Mouse (Mus musculus): Measurements from ENCODE around the gene Ear14. TPM values are rescaled to one million over a fixed set of nuclear protein-coding genes. Genes with fewer than 3 reads are reported as not detected.

The Ear14 gene
- not detected for polyA plus RNA-seq (2014; fragmentation: Illumina TruSeq; extraction: RNeasy Lipid Tissue Mini Kit (QIAGEN cat#74804); ENCODE audit: insufficient read depth, low read depth, low replicate concordance)

DNA sequence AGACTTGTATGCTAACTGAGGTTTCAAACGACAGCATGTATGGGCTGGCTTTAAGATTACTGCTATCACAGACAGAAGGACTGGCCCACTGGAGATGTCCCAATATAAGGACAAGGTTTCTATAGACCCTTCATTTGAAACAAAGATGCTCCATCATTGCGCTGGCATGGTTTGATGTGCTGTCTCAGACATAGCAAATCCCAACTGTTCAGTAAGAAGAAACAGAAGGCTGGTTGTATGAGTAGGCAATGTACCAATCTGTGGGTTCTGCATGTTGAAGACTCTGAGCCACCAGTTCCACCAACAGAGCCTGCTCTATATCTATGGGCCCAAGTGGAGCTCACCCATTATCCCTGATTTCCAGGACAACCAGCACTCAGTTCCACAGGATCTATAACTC lies at the start of gene Ear14:
Gene Ear14 (plus strand): TSS at position 277 of the 400 bp plus-strand sequence.

DNA sequence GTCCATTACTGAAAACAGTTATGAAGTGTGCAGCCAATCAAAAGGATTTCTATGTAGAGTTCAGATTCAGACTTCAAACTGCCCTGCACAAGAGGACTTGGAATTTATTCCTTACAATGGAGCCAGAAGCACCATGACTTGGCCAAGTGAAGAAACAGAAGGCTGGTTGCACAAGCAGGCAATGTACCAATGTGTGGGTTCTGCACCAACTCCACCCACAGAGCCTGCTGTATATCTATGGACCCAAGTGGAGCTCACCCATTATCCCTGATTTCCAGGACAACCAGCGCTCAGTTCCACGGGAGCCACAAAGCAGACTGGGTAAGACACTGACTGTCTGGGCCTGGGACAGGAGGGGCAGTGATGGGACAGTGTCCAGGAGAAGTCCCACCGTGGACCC lies 41.2 kb upstream of the Ear14 start, which contains the start of gene Rnase2b:
Gene Rnase2b (plus strand): TSS at position 285 of the 400 bp plus-strand sequence.

GRCm38 (mm10) chr14:51199098-51200023 lies 3.8 kb upstream of the Ear14 start, which contains the start of gene Ang2:
Ang2 (minus strand) TSS chr14:51199148.

Other genes with a start within 250 kb of the Ear14 start
- 1.7 TPM for gene Pnp2, start 247.4 kb upstream of the Ear14 start, polyA plus RNA-seq (2014; fragmentation: Illumina TruSeq; extraction: RNeasy Lipid Tissue Mini Kit (QIAGEN cat#74804); ENCODE audit: insufficient read depth, low read depth, low replicate concordance)
- not detected for gene Rnase10, start 195.6 kb upstream of the Ear14 start, polyA plus RNA-seq (2014; fragmentation: Illumina TruSeq; extraction: RNeasy Lipid Tissue Mini Kit (QIAGEN cat#74804); ENCODE audit: insufficient read depth, low read depth, low replicate concordance)
- not detected for gene Rnase9, start 161.5 kb upstream of the Ear14 start, polyA plus RNA-seq (2014; fragmentation: Illumina TruSeq; extraction: RNeasy Lipid Tissue Mini Kit (QIAGEN cat#74804); ENCODE audit: insufficient read depth, low read depth, low replicate concordance)
- not detected for gene Rnase11, start 153.2 kb upstream of the Ear14 start, polyA plus RNA-seq (2014; fragmentation: Illumina TruSeq; extraction: RNeasy Lipid Tissue Mini Kit (QIAGEN cat#74804); ENCODE audit: insufficient read depth, low read depth, low replicate concordance)
- gene Rnase12, start 145.7 kb upstream of the Ear14 start, polyA plus RNA-seq (2014; fragmentation: Illumina TruSeq; extraction: RNeasy Lipid Tissue Mini Kit (QIAGEN cat#74804); ENCODE audit: insufficient read depth, low read depth, low replicate concordance) = not detected
- gene Olfr750, start 129.0 kb upstream of the Ear14 start, polyA plus RNA-seq (2014; fragmentation: Illumina TruSeq; extraction: RNeasy Lipid Tissue Mini Kit (QIAGEN cat#74804); ENCODE audit: insufficient read depth, low read depth, low replicate concordance) = 1.1 TPM
- 581 TPM for gene Rnase4, start 112.3 kb upstream of the Ear14 start, polyA plus RNA-seq (2014; fragmentation: Illumina TruSeq; extraction: RNeasy Lipid Tissue Mini Kit (QIAGEN cat#74804); ENCODE audit: insufficient read depth, low read depth, low replicate concordance)
- 75.0 TPM for gene Ang, start 112.2 kb upstream of the Ear14 start, polyA plus RNA-seq (2014; fragmentation: Illumina TruSeq; extraction: RNeasy Lipid Tissue Mini Kit (QIAGEN cat#74804); ENCODE audit: insufficient read depth, low read depth, low replicate concordance)
- gene Eddm3b, start 89.0 kb upstream of the Ear14 start, polyA plus RNA-seq (2014; fragmentation: Illumina TruSeq; extraction: RNeasy Lipid Tissue Mini Kit (QIAGEN cat#74804); ENCODE audit: insufficient read depth, low read depth, low replicate concordance) = not detected
- gene Rnase6, start 79.5 kb upstream of the Ear14 start, polyA plus RNA-seq (2014; fragmentation: Illumina TruSeq; extraction: RNeasy Lipid Tissue Mini Kit (QIAGEN cat#74804); ENCODE audit: insufficient read depth, low read depth, low replicate concordance) = 18.2 TPM
- not detected for gene Rnase1, start 56.6 kb upstream of the Ear14 start, polyA plus RNA-seq (2014; fragmentation: Illumina TruSeq; extraction: RNeasy Lipid Tissue Mini Kit (QIAGEN cat#74804); ENCODE audit: insufficient read depth, low read depth, low replicate concordance)
- not detected for gene Rnase2b, start 41.1 kb upstream of the Ear14 start, polyA plus RNA-seq (2014; fragmentation: Illumina TruSeq; extraction: RNeasy Lipid Tissue Mini Kit (QIAGEN cat#74804); ENCODE audit: insufficient read depth, low read depth, low replicate concordance)
- gene Ang2, start 4.2 kb upstream of the Ear14 start, polyA plus RNA-seq (2014; fragmentation: Illumina TruSeq; extraction: RNeasy Lipid Tissue Mini Kit (QIAGEN cat#74804); ENCODE audit: insufficient read depth, low read depth, low replicate concordance) = not detected
- gene Rnase2a, start 52.7 kb downstream of the Ear14 start, polyA plus RNA-seq (2014; fragmentation: Illumina TruSeq; extraction: RNeasy Lipid Tissue Mini Kit (QIAGEN cat#74804); ENCODE audit: insufficient read depth, low read depth, low replicate concordance) = not detected
- gene Gm7247, start 158.4 kb downstream of the Ear14 start, polyA plus RNA-seq (2014; fragmentation: Illumina TruSeq; extraction: RNeasy Lipid Tissue Mini Kit (QIAGEN cat#74804); ENCODE audit: insufficient read depth, low read depth, low replicate concordance) = not detected
- not detected for gene Vmn2r88, start 207.4 kb downstream of the Ear14 start, polyA plus RNA-seq (2014; fragmentation: Illumina TruSeq; extraction: RNeasy Lipid Tissue Mini Kit (QIAGEN cat#74804); ENCODE audit: insufficient read depth, low read depth, low replicate concordance)
- not detected for gene Vmn2r89, start 248.5 kb downstream of the Ear14 start, polyA plus RNA-seq (2014; fragmentation: Illumina TruSeq; extraction: RNeasy Lipid Tissue Mini Kit (QIAGEN cat#74804); ENCODE audit: insufficient read depth, low read depth, low replicate concordance)

Measured in lung, adult 10 weeks (tissue).